Mouse (Mus musculus) mesoderm, embryonic 11.5 days (tissue): ENCODE data around the gene Rgs11.
A peak's percentile ranks its signal among the peaks of the same experiment; 100 is the strongest.
"Not testable (repeated sequence)": the region's sequence is repeated elsewhere in the genome, so short reads cannot be mapped to it uniquely, and the experiment has no call there.

Experiments used
- DNase-seq: peaks from one replicate; pipeline ENCODE4 v3.0.0-alpha.2; 2012; ENCODE audit warnings: low read depth, low spot score

The Rgs11 gene

GRCm38 (mm10) chr17:26202737-26203136 is at the start of gene Rgs11:
TSS of gene Rgs11 (plus strand) at chr17:26202951.
- DNase-seq = no peak

- DNase-seq = no peak
Observed at GRCm38 (mm10) chr17:26162736-26163135, 40.0 kb upstream of the Rgs11 start.

GRCm38 (mm10) chr17:26168039-26168438 is 34.7 kb upstream of the Rgs11 start:
- DNase-seq = no peak

DNA sequence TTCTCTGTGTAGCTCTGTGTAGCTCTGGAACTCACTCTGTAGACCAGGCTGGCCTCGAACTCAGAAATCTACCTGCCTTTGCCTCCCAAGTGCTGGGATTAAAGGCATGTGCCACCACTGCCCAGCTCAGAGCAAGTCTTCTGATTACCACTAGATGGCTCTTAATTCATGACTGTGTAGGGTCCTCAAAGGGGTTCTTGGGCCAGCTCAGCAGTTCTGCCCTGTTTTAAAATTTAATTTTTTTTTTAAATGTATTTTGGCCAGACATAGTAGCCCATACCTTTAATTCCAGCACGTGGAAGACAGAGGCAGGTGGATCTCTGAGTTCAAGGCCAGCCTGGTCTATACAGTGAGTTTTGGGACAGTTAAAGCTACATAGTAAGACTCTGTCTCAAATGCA is 27.5 kb upstream of the Rgs11 start:
- DNase-seq = not testable (repeated sequence)

GRCm38 (mm10) chr17:26178611-26179010 is 24.1 kb upstream of the Rgs11 start:
- DNase-seq = no peak

DNA sequence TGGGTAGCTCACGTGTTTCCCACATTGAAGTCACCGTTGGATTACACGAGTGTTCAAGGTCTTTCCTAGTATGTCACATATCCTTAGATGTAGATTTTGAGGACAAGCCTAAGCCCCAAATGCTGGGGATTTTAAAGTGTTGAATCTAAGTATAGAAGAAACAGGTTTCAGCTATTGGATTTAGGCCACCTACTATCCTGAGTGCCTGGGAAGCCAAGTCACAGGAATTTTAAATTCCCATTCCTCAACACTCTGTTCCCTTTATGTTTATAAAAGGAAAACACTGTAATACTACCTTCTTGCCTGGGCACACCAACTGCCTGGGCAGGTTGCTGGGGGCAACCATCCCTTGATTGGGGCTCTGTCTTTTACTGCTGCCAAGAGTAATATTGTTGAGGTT is 21.6 kb upstream of the Rgs11 start:
- no peak for DNase-seq

DNA sequence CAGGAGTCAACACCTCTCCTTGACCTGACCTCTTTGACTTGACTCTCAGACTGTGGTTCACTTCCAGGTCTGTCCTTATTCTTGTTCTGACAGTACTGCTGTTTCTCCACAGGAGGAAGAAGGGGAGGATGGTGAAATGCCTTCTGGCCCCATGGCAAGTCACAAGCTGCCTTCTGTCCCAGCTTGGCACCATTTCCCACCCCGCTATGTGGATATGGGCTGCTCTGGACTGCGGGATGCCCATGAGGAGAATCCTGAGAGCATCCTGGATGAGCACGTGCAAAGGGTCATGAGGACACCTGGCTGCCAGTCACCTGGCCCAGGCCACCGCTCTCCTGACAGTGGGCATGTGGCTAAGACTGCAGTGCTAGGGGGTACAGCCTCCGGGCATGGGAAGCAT is 15.2 kb upstream of the Rgs11 start:
- no peak for DNase-seq

GRCm38 (mm10) chr17:26188091-26188805 is 14.5 kb upstream of the Rgs11 start:
- no peak for DNase-seq

GRCm38 (mm10) chr17:26191486-26191885 is 11.3 kb upstream of the Rgs11 start:
- not testable (repeated sequence) for DNase-seq

DNA sequence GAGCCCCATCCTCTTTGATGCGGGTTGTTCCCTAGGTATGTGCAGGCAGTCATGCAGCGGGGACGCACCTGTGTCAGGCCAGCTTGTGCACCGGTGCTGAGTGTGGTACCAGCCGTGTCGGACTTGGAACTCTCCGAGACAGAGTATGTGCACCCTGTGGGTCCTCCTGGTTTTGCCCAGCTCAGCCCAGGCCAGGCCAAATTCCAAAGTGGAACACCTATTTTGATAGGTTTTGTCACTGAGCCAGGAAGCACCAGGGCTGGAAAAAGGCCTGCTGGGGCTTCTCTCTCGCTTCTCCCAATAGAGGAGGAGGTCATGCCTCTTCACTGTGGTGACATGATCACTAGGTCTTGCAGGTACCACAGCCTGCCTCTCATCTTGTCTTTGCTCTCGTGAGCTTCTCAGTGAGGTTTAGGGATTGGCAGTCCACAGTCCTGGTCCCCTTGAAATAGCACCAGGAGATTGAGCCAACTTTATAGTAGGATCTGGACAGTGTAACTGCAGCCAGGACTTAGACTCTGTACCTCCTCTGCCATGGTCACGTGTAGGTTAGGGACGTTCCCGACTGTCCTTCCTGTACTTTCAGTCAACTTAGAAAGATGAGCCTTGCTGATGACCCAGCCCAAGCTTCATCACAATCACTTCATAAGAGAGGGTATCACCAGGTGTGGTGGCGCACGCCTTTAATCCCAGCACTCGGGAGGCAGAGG is 10.1 kb upstream of the Rgs11 start:
- DNase-seq = no peak

DNA sequence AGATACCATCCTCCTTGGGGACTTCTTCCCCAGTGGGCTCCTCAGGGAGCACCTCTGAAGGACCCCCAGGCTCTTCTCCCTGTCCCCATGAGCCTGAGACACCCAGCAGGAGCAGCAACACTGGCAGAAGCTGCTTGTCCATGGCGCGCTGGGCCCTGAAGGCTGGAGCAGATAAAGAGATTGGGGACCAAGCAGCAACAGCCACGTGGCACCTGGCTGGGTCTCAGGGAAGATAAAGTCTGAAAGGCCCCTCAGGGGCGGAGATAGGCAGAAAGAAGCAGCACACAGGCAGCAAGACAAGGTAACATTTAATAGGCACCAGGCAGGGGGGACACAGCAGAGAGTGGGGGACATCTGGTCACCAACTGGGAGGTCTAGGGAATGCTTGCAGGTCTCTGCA is 3.9 kb upstream of the Rgs11 start, which contains the start of gene Pdia2:
Pdia2 (minus strand) TSS at position 196 of the 400 bp plus-strand sequence.
- no peak for DNase-seq

DNA sequence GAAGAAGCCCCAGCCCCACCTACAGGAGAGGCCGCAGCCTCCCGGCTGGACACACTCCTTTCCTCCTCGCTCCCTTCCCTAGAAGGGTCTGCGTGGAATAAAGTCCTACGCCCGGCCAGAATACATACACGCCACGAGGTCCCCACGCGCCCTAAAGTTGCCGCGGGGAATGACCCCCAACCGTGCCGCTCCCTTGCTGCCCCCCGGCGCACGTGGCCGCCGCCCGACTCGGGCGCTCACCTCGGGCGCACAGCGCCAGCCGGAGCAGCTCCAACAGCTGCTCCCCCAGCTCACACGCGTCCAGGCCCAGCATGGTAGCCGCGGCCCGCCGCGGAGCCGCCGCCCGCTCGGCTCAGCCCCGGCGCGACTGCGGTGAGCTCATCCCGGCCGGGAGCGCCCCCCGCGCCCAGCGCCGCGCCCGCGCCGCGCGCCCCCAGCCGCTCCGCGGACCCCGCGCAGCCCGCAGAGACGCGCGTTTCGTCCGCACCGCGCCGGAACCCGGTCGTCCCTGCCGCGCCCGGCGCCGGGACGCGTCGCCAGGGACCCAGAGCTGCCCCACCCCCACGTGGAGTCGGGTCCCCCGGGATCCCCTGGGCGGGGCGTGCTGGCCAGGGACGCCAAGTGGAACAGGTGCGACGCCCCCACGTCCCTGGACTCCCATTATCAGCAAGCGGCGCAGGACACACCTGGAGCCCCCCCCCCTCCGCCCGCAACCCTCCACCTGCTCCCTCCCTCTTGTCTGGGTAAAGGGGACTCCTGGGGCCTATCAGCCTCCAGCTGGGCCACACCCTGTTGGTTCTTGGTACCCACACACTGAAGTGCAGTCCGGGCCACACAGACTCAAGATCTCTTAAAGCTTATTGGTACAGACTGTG is 1.7 kb upstream of the Rgs11 start:
- peak; percentile 39 for DNase-seq

DNA sequence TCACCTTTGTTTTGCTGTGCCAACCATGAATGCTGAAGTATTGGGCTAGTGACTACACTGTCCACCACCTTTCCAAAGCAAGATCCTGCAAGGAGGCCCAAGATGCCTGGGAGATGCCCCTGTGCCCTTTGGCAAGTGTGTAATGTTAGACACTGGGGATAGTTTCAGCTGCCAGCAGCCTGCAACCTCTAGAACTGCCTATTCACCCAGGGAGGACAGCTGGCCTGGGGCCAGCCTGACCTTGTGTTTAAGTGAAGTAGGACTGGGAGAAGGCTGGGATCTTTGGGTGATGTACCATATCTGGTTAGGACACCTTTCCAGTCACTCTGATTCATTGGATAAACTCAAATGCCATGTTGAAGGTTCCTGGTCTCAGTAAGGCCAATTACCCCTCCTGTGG is 753 bp upstream of the Rgs11 start:
- DNase-seq = no peak

DNA sequence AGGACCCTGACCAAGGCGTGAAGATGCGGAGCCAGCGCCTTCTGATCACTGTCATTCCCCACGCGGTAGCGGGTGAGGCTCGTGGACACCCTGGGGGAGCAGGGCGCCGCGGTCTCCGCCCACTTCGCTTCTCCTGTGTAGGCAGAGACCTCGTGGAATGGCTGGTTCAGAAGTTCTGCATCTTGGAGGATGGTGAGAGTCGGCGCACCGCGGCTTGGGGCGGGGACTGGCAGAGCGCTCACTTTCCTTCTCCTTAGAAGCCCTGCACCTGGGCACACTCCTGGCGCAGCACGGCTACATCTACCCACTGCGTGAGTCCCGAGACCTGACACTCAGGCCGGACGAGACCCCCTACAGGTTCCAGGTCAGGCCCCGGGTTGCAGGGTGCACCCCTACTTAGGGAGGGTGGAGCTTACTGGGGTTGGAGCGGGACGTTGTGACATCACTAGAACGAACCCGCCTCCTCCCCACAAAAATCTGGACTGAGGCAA is 615 bp downstream of the Rgs11 start:
- no peak for DNase-seq

DNA sequence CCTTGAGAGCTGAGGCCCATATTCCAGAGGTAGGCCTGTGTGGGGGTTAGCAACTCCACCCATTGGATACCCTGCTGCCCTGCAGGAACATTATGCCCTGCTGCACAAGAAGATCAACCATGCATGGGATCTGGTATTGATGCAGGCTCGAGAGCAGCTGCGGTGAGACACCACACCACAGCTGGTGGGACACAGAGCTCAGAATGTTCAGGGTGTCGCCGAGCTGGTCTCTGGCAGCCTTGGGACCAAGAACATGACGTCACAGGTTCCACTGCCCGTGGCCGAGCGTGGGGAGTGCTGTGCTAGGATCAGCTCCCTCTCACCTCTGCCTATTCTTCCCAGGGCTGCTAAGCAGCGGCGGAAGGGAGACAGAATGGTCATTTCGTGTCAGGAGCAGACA is 2.0 kb downstream of the Rgs11 start:
- no peak for DNase-seq

GRCm38 (mm10) chr17:26206392-26206791 is 3.6 kb downstream of the Rgs11 start:
- no peak for DNase-seq

- DNase-seq = no peak
Observed at GRCm38 (mm10) chr17:26207686-26208085, 4.9 kb downstream of the Rgs11 start, which contains the start of gene Arhgdig. TSS of gene Arhgdig (minus strand) at chr17:26207786.

- no peak for DNase-seq
Observed at GRCm38 (mm10) chr17:26212241-26212640, 9.5 kb downstream of the Rgs11 start.

DNA sequence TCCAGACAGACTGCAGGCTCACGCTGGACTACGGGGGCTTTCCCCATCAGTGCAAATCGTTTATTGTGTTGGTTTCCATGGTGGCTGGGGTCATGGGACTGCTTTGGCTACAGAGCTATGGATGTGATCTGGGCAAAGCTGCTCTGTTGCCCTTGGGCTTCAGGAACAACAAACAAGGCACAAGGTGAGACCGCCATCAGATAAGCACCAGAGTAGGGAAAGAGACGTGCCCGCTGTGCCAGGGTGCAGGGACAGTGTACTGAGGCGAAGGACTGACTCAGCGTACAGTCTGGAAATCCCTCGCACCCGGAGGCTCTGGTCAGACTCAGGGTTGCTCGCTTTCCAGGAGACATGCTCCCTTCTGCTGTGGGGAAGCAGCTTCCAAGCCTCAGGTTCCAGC is 9.9 kb downstream of the Rgs11 start:
- no peak for DNase-seq

DNA sequence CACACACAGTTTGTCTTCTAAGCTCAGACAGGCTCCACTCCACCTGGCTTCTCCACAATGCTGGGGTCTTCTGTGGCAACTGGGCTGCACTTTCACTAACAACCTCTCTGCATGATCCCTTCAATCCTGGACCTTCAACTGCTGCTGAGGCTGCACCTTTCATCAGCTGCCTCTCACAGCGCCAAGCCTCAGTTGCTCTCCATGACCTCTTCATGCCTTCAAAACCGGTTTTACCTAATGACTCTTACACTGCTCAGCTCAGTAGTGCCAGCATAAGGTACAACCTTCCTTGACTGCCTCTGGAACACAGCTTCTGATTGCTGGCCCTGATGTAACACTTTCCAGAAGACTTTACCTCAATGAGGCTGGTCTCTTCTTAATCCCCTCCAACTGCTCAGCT is 18.8 kb downstream of the Rgs11 start:
- DNase-seq = no peak

DNA sequence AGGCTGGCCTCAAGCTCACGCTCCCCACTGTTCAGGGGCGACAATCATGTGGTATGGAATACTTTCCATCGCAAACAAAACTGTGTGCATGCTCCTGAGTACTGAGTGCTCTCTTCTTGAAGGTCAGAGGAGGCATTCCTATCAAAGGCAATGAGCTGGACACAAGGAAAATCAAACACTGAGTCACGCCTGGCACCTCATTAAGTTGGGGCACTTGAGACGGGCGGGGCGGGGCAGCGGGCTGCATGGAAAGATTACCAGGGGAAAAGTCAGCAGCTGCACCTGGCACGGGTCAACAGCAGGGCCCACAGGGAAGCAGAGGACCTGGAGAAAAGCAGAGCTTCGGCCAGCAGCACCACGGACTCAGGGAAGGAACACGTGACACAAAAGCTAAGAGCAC is 22.4 kb downstream of the Rgs11 start:
- no peak for DNase-seq

GRCm38 (mm10) chr17:26229776-26230175 is 27.0 kb downstream of the Rgs11 start:
- no peak for DNase-seq
